Mouse (Mus musculus): ENCODE measurements around the gene Trmt2a.

Trmt2a gene

GRCm38 (mm10) chr16:18248433-18249363 lies at the start of gene Trmt2a, which contains the start of gene Ranbp1:
Gene Trmt2a (plus strand): TSS chr16:18248679.
Gene Ranbp1 (minus strand): TSS chr16:18248732.
- DNase-seq (ENCODE audit: low spot score in 2 of 2), result peak; percentile 99

- DNase-seq (ENCODE audit: low spot score in 2 of 2), result no peak
Observed at GRCm38 (mm10) chr16:18200062-18200461, 48.4 kb upstream of the Trmt2a start.

- DNase-seq (ENCODE audit: low spot score in 2 of 2), result no peak
Observed at GRCm38 (mm10) chr16:18201620-18202019, 46.9 kb upstream of the Trmt2a start.

DNA sequence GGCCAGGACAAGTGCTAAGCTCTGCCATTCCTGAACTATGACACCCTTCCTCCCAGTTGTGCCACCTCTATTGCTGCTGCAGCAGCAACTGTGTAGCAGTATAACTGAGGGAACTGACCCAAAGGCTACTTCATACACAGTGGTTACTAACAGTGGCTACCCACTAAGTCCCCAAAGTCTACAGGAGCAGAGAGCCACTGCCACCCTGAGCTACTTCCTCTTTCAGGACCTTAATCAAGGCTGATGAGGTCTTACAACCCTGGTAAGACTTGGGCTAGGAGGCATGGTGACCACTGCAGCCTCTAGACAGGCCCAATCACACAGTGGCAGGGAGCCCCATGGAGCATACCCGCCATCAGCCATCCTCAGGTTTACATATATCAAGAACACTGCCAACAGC lies 46.4 kb upstream of the Trmt2a start:
- no peak for DNase-seq (ENCODE audit: low spot score in 2 of 2)

DNA sequence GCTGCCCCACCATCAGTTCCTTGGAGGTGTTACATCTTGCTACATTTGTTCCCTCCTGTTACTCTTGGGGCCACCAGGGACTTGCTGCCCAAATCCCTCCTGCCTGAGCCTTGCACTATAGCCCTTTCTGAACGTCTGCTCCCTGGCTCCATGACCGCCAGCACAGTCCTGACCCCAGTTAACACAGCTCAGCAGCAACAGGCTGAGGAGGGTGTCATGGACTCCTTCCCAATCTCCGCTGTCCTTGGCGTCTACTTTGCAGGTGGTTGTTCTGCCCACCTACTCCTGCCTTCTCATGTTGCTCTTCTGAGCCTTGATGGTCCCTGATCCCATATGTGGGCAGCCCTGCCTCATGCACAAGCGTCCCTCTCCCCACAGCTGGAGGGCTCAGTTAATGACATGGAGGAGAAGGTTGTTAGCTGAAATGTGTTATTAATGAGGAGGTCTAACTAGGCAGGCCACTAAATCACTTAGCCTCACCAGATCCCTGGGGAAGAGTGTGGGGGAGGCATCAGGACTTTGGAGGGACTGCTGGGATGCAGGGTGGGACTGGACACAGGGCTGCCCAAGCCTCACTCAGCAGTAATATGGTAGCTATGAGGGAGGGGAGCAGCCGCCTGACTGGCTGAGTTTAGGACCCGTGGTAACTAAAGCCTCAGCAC lies 44.9 kb upstream of the Trmt2a start:
- no peak for DNase-seq (ENCODE audit: low spot score in 2 of 2)

- DNase-seq (ENCODE audit: low spot score in 2 of 2), result no peak
Observed at GRCm38 (mm10) chr16:18210701-18211416, 37.6 kb upstream of the Trmt2a start.

GRCm38 (mm10) chr16:18211417-18212171 lies 36.9 kb upstream of the Trmt2a start:
- DNase-seq (ENCODE audit: low spot score in 2 of 2), result peak; percentile 86

DNA sequence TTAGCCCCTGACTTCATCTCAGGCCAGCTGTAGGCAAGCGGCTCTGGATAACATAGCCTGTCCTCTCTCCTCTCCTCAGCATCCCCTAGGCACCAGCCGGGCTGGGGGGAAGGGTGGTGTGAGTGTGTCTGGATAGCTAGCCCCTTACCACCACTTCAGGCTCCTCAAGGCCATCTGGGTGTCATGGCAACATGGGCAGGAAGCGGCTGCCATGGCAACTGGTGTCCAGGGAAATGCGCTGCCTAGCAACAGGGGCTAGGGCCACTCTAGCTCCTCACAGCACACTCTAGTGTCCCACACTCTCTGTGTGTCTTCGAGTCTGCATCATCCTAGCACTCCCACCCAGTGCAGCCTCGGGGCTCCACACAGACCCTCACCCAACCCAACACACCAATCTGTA lies 34.8 kb upstream of the Trmt2a start:
- peak; percentile 70 to 78 for DNase-seq (ENCODE audit: low spot score in 2 of 2)

DNA sequence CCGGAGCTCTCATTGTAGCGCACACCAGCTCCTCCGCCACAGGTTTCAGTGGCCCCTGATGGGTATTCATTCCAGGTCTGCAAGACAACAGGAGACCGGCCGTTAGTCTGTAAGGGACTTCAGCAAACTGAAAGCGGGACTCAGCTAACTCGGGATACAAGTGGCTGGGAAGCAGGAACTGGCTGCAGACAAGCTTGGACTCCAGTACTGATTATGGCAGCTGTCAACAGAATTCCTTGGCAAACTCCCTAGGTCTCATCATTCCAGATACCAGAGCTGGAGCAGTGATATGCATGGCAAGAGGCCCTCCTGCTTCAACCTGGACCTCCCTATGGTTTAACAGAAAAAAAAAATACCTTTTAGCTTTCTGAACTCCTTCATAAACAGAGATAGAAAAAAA lies 33.6 kb upstream of the Trmt2a start:
- DNase-seq (ENCODE audit: low spot score in 2 of 2), result no peak

- no peak for DNase-seq (ENCODE audit: low spot score in 2 of 2)
Observed at GRCm38 (mm10) chr16:18217579-18217978, 30.9 kb upstream of the Trmt2a start, which contains the start of gene Ccdc188. Gene Ccdc188 (plus strand): TSS chr16:18217879.

- no peak for DNase-seq (ENCODE audit: low spot score in 2 of 2)
Observed at GRCm38 (mm10) chr16:18218580-18218996, 29.9 kb upstream of the Trmt2a start.

GRCm38 (mm10) chr16:18220001-18220400 lies 28.5 kb upstream of the Trmt2a start:
- no peak for DNase-seq (ENCODE audit: low spot score in 2 of 2)

- no peak for DNase-seq (ENCODE audit: low spot score in 2 of 2)
Observed at GRCm38 (mm10) chr16:18220856-18221542, 27.5 kb upstream of the Trmt2a start.

DNA sequence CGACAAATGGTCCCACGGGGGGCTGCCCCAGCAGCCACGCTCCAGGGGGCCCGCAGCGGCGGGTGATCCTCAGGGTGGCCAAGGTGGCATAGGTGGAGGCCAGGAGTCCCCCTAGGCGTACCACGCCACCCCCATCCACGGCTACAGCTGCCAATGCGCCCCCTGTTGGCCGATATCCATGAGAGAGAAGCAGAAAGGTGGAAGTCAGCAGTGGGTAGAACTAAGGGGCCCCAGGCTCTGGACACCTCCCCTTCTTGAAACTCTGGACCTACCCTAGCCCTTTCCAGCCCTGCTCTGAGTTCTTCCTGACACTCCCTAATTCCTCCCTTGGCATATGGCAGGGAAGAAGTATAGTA lies 27.0 kb upstream of the Trmt2a start:
- no peak for DNase-seq (ENCODE audit: low spot score in 2 of 2)

DNA sequence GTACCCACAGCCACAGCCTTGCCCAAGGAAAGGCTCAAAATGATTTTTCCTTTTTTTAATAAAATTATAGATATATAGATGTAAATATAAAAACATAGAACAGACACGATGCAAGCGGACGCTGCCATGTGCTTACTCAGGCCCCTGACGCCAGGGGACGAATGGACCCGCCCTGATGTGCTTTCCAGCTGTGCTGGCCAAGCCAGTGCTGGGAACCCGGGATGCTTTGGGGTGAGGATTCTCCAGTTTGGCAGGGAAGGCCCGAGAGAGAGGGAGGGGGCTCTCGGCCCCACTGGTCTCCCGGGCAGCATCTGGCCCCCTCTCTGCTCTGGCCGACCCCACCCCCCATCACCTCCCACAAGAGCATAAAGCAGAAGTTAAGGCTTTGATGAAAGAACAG lies 26.3 kb upstream of the Trmt2a start:
- DNase-seq (ENCODE audit: low spot score in 2 of 2), result no peak

GRCm38 (mm10) chr16:18227187-18227586 lies 21.3 kb upstream of the Trmt2a start:
- DNase-seq (ENCODE audit: low spot score in 2 of 2), result no peak

- no peak for DNase-seq (ENCODE audit: low spot score in 2 of 2)
Observed at GRCm38 (mm10) chr16:18227897-18228422, 20.5 kb upstream of the Trmt2a start.

DNA sequence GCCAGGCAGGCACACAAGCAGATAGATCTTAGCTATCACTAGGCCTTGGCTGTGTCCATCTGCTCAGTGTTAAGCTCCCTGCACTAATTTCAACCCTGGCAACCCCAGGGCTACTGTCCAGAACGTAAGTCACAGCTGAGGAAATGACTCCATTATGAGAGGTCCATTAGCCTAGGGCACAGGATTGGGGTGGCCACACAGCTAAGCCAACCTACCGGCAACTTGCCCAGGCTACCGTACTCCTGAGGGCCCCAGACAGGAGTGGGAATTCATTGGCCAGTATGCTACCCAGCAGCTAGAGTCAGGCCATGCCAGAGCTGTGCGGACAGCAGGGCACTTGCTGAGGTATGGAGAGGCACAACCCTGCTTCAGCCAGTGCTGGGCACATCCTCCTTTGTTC lies 19.6 kb upstream of the Trmt2a start:
- DNase-seq (ENCODE audit: low spot score in 2 of 2), result no peak

DNA sequence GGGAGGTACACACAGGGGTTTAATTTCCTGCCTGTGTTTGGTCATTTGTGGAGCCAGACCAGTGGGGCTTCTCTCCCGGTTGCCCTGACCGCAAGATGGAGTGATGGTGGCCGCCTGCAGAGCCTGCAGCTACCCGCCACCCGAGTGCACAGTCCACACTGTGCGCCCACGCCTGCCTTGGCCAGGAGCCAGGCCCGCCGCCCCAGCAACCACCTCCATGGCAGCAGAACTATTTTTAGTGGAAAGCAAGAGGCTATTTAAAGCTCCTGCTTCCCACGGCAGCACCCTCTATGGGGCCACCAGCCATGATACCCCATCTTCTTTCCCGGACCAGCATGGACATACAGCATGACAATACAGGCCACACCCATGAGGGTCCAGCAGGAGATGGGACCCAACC lies 18.9 kb upstream of the Trmt2a start:
- DNase-seq (ENCODE audit: low spot score in 2 of 2), result peak; percentile 89 to 92

DNA sequence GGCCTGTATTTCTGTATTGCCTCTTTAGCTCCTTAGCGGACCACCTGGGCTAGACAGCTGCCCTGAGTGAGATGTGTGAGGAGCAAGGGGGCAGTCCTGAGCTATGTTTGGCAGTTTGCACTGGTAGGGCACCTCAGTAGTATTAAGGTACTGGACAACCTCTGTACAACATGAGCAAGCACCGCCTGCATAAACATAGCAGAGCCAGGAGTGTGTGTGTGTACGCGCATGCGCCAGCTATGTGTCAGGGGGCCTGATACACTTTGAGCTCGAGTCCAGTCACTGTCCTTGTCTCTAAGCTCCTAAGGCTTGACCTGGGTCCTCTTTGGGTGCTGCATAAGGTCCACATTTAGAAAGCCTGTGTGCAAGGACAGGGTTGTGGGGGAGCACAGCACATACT lies 17.9 kb upstream of the Trmt2a start:
- DNase-seq (ENCODE audit: low spot score in 2 of 2), result no peak

GRCm38 (mm10) chr16:18231047-18231446 lies 17.4 kb upstream of the Trmt2a start:
- DNase-seq (ENCODE audit: low spot score in 2 of 2), result no peak

Measured in right cerebral cortex, postnatal 36 days (tissue).